Mouse (Mus musculus) MEL-GATA-1-ER (cell line): ENCODE measurements at regions not wholly inside any gene's neighbourhood (a gene's known extent, or its start where the extent isn't known, plus 50 kb on each side); places are given as distances from the start of the nearest gene placed in this dataset.

ENCODE experiments used
- DNase-seq: peaks from one replicate; pipeline ENCODE4 v3.0.0-alpha.2; 2012; ENCODE audit warnings: low read depth; ENCODE audit errors: extremely low read depth

DNA sequence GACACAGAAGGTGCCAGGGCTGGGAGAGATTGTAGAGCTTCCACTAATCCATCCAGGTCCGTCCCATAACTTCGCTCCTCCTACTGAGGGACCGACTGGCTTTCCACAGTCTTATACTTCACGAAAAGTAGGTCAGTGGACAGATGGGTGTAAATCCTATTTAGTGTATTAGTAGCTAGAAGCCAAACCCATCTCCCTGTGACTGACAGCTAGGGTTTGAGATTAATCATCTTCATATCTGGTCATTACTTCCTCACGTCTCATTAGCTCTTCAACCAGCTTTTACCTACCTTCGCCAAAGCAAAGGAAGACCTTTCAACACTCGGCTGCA is 60.4 kb upstream of the Scaf11 start:
- no peak for DNase-seq

DNA sequence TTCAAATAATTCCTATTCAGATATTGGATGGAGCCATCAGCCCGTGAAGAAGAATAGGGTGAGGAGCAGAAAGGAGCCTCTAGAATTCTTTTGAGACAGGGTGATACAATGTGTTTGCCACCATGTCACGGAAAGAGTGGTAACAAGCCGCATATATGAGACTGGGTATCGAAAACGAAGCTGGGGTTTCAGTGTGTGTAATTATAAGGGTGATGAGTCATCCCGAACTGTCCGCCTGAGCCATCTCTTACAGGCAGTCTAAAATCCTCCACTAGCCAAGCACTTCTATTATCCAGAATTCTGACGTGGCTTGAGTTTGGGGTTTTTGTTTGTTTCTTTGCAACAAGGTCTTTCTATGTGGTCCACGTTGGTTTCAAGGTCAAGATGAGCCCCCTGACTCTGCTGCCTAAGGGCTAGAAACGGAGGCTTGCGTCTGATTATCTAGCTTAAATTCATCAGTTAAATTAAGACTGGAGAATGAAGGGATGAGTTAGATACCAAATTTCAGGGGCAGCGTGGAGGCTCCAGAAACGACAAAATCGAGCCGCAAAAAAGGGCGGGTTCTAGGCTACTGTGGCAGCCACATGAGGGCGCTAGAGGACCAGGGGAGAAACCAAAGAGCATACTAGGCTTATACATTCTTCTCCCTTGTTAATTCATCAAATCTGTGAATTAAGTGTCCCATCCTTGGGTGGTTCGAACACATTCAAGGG is 59.9 kb upstream of the Scaf11 start:
- DNase-seq, result peak; percentile 33

DNA sequence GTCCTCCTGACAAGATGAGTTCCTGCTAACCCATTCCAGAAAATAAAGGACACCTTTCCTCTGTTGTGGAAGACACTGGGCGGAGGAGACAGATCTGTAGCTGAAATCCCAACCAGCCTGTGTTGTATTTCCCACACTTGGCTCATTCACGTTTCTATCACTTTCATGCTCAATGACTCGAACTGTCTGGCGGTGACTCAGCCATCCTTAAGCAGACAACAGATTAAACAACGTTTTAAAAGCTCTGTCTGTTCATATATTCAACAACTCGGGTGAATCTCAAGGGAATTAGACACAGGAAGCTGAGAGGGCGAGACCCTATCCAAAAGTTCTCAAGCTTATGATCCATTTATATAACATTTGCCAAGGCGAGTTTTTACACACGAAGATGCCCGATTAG is 57.5 kb upstream of the Scaf11 start:
- DNase-seq, result no peak

DNA sequence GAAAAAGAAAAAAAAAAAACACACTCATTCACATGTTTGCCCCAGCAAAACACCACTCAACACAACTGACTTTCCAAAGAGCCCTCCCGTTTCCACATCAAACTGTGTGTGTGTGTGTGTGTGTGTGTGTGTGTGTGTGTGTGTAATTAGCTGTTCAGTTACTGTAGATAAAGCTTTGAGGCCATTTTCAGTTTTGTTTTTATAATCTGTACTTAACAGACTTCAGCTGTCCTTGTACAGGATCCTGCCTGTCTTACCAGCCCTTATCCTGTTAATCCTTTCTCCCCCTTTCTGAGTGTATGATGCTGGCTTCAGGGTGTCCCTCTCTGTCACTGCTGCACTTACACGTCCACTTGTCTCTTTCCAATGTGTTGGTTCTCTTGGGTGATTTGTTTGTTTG is 55.0 kb upstream of the Scaf11 start:
- DNase-seq, result no peak

DNA sequence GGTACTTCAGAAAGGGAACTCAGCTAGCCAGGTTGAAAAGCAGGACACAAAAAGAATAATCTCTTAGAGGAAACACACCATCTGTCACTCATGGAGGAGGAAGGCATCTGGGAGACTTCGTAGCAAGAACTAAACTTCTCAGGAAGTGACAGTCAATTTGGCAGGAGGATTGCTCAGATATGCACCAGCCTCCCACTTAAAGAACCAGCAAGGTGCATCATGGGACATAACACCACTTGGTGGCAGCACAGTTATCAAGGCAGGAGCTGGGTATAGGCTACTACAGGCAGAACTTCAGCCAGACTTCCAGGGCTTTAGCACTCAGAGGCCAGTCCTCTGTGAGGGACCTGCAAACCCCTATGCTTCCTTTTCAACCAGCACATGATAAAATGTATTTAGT is 52.0 kb upstream of the Scaf11 start:
- peak; percentile 49 for DNase-seq
